Mouse (Mus musculus): ENCODE measurements at regions not wholly inside any gene's neighbourhood (a gene's known extent, or its start where the extent isn't known, plus 50 kb on each side); places are given as distances from the start of the nearest gene placed in this dataset.

GRCm38 (mm10) chr2:73983166-73983565 lies 72.0 kb upstream of the Atp5g3 start:
- no peak overlapping the region for H3K4me3 ChIP-seq (ENCODE audit: low read depth, low read length)
- DNase-seq (ENCODE audit: low spot score): no peak
- H3K9me3 ChIP-seq (replicated peaks): no peaks in the 10 kb centered on the region
- peaks cover 3% of the 10 kb centered on the region; the same call in 1 of the 2 replicates for H3K27me3 ChIP-seq (ENCODE audit: insufficient read depth, low read length)
- H3K36me3 ChIP-seq (replicated peaks): no peaks in the 10 kb centered on the region
- ATAC-seq (ENCODE audit: extremely low read depth, insufficient number of reproducible peaks, low FRiP score, poor library complexity, severe bottlenecking): no peak
- TF ChIP-seq GATA1 (IDR thresholded peaks at IDR 0.05; ENCODE audit: borderline replicate concordance, low read length) (no peak), TAL1 (conservative IDR thresholded peaks at IDR 0.05; ENCODE audit: low read depth, low read length) (no peak), GATA2 (IDR thresholded peaks at IDR 0.05; ENCODE audit: borderline replicate concordance, low read depth, low read length) (no peak), CTCF (IDR thresholded peaks at IDR 0.05; ENCODE audit: low read depth, low read length) (no peak), POLR2AphosphoS5 (IDR thresholded peaks at IDR 0.05; ENCODE audit: insufficient replicate concordance, low read depth, low read length) (no peak)
- H3K4me1 ChIP-seq (ENCODE audit: insufficient read depth, low read depth, low read length): no peaks in the 10 kb centered on the region

- ATAC-seq (ENCODE audit: extremely low read depth, insufficient number of reproducible peaks, low FRiP score, poor library complexity, severe bottlenecking) (no peak), DNase-seq (ENCODE audit: low spot score) (no peak)
- Histone ChIP-seq H3K27me3 (ENCODE audit: insufficient read depth, low read length) (peaks cover 5% of the 10 kb centered on the region; the same call in 1 of the 2 replicates), H3K4me1 (ENCODE audit: insufficient read depth, low read depth, low read length) (peaks cover 4% of the 10 kb centered on the region; the same call in 1 of the 2 replicates), H3K9me3 (replicated peaks) (no peaks in the 10 kb centered on the region), H3K36me3 (replicated peaks) (no peaks in the 10 kb centered on the region), H3K4me3 (ENCODE audit: low read depth, low read length) (no peak overlapping the region)
- TF ChIP-seq TAL1 (conservative IDR thresholded peaks at IDR 0.05; ENCODE audit: low read depth, low read length): no peak
- TF ChIP-seq GATA2 (IDR thresholded peaks at IDR 0.05; ENCODE audit: borderline replicate concordance, low read depth, low read length): no peak
- no peak for TF ChIP-seq CTCF (IDR thresholded peaks at IDR 0.05; ENCODE audit: low read depth, low read length)
Measured at GRCm38 (mm10) chr2:73978072-73978471, 66.9 kb upstream of the Atp5g3 start.

GRCm38 (mm10) chr2:73973774-73974173 lies 62.6 kb upstream of the Atp5g3 start:
- H3K9me3 ChIP-seq (replicated peaks): no peaks in the 10 kb centered on the region
- H3K27me3 ChIP-seq (ENCODE audit: insufficient read depth, low read length): peaks cover 10% of the 10 kb centered on the region; the same call in 1 of the 2 replicates
- no peak overlapping the region for H3K4me3 ChIP-seq (ENCODE audit: low read depth, low read length)
- no peaks in the 10 kb centered on the region for H3K36me3 ChIP-seq (replicated peaks)
- no peak for TF ChIP-seq GATA1 (IDR thresholded peaks at IDR 0.05; ENCODE audit: borderline replicate concordance, low read length)
- no peak for TF ChIP-seq POLR2AphosphoS5 (IDR thresholded peaks at IDR 0.05; ENCODE audit: insufficient replicate concordance, low read depth, low read length)
- TF ChIP-seq GATA2 (IDR thresholded peaks at IDR 0.05; ENCODE audit: borderline replicate concordance, low read depth, low read length): no peak
- no peak for TF ChIP-seq TAL1 (conservative IDR thresholded peaks at IDR 0.05; ENCODE audit: low read depth, low read length)
- no peak for TF ChIP-seq CTCF (IDR thresholded peaks at IDR 0.05; ENCODE audit: low read depth, low read length)
- no peak for ATAC-seq (ENCODE audit: extremely low read depth, insufficient number of reproducible peaks, low FRiP score, poor library complexity, severe bottlenecking)
- no peak for DNase-seq (ENCODE audit: low spot score)
- peaks cover 4% of the 10 kb centered on the region; the same call in 1 of the 2 replicates for H3K4me1 ChIP-seq (ENCODE audit: insufficient read depth, low read depth, low read length)

- Histone ChIP-seq H3K36me3 (replicated peaks) (no peaks in the 10 kb centered on the region), H3K4me3 (ENCODE audit: low read depth, low read length) (no peak overlapping the region), H3K4me1 (ENCODE audit: insufficient read depth, low read depth, low read length) (no peaks in the 10 kb centered on the region), H3K27me3 (ENCODE audit: insufficient read depth, low read length) (peaks cover 15% of the 10 kb centered on the region; the same call in 1 of the 2 replicates), H3K9me3 (replicated peaks) (no peaks in the 10 kb centered on the region)
- TF ChIP-seq TAL1 (conservative IDR thresholded peaks at IDR 0.05; ENCODE audit: low read depth, low read length): no peak
- TF ChIP-seq GATA1 (IDR thresholded peaks at IDR 0.05; ENCODE audit: borderline replicate concordance, low read length): no peak
- no peak for TF ChIP-seq GATA2 (IDR thresholded peaks at IDR 0.05; ENCODE audit: borderline replicate concordance, low read depth, low read length)
- no peak for TF ChIP-seq POLR2AphosphoS5 (IDR thresholded peaks at IDR 0.05; ENCODE audit: insufficient replicate concordance, low read depth, low read length)
- no peak for TF ChIP-seq CTCF (IDR thresholded peaks at IDR 0.05; ENCODE audit: low read depth, low read length)
- ATAC-seq (ENCODE audit: extremely low read depth, insufficient number of reproducible peaks, low FRiP score, poor library complexity, severe bottlenecking) (no peak), DNase-seq (ENCODE audit: low spot score) (no peak)
Measured at GRCm38 (mm10) chr2:73967618-73968017, 56.5 kb upstream of the Atp5g3 start.

GRCm38 (mm10) chr2:73965595-73965994 lies 54.5 kb upstream of the Atp5g3 start:
- H3K36me3 ChIP-seq (replicated peaks): no peaks in the 10 kb centered on the region
- no peaks in the 10 kb centered on the region for H3K4me1 ChIP-seq (ENCODE audit: insufficient read depth, low read depth, low read length)
- H3K9me3 ChIP-seq (replicated peaks): no peaks in the 10 kb centered on the region
- TF ChIP-seq GATA2 (IDR thresholded peaks at IDR 0.05; ENCODE audit: borderline replicate concordance, low read depth, low read length) (no peak), POLR2AphosphoS5 (IDR thresholded peaks at IDR 0.05; ENCODE audit: insufficient replicate concordance, low read depth, low read length) (no peak), CTCF (IDR thresholded peaks at IDR 0.05; ENCODE audit: low read depth, low read length) (no peak), GATA1 (IDR thresholded peaks at IDR 0.05; ENCODE audit: borderline replicate concordance, low read length) (no peak), TAL1 (conservative IDR thresholded peaks at IDR 0.05; ENCODE audit: low read depth, low read length) (no peak)
- H3K27me3 ChIP-seq (ENCODE audit: insufficient read depth, low read length): peaks cover 10% of the 10 kb centered on the region; the same call in 1 of the 2 replicates
- ATAC-seq (ENCODE audit: extremely low read depth, insufficient number of reproducible peaks, low FRiP score, poor library complexity, severe bottlenecking) (no peak), DNase-seq (ENCODE audit: low spot score) (no peak)
- no peak overlapping the region for H3K4me3 ChIP-seq (ENCODE audit: low read depth, low read length)
